Mouse (Mus musculus): ENCODE measurements around the gene Akt1s1. TPM values are rescaled to one million over a fixed set of nuclear protein-coding genes. Genes with fewer than 3 reads are reported as not detected.

Gene Akt1s1
- polyA plus RNA-seq, 1 experiment: 48.0 TPM

DNA sequence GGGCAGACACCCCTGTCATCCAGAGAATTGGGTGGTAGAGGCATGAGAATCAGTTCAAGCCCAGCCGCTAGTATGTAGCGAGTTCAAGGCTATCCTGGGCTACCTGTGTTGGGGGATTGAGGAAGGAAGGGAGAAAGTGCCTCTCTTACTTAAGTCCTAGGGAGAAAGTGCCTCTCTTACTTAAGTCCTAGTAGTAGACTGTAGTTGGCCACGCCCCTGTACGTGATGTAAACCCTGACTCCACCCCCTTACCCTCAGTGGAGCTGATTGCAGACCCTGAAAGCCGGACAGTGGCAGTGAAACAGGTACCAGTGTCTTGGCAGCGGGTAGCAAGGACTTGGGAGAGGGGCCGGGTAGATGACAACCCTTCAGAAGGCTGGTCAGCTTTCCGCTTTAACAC is 9.1 kb downstream of the Akt1s1 start:
- TF ChIP-seq CTCF (IDR thresholded peaks at IDR 0.05; ENCODE audit: control insufficient read depth, insufficient read depth, low read length): no peak
- no peak for TF ChIP-seq POLR2A (IDR thresholded peaks at IDR 0.05; ENCODE audit: borderline replicate concordance, control insufficient read depth, low read depth, low read length)
- 19% methylated on average over 8 of the region's 8 CpGs for WGBS
- peak overlapping the region; percentile 88; the same call in 1 of the 2 replicates for H3K27ac ChIP-seq (ENCODE audit: control insufficient read depth, insufficient read depth, low read depth, low read length, poor library complexity)
- peaks cover 4% of the 10 kb centered on the region; the same call in 1 of the 2 replicates for H3K4me1 ChIP-seq (ENCODE audit: control insufficient read depth, insufficient read depth, low read length)
- peak overlapping the region; percentile 64 for H3K4me3 ChIP-seq (replicated peaks; ENCODE audit: control insufficient read depth, low read depth, low read length)

DNA sequence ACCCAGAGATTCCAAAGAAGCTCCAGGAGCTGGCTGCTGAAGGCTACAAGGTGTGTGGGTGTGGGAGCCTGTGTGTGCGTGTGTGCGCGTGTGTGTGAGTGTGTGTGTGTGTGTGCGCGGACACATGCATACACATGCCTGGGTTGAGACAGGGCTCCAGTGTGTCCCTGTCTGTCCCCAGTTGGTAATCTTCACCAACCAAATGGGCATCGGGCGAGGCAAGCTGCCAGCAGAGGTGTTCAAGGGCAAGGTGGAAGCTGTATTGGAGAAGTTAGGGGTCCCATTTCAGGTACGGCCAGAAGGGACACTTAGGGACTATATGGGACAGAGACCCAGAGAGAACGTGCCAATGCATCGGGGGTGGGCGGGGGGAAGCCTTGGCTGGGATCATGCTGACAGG is 11.1 kb downstream of the Akt1s1 start:
- no peak overlapping the region for H3K27ac ChIP-seq (ENCODE audit: control insufficient read depth, insufficient read depth, low read depth, low read length, poor library complexity)
- peaks cover 4% of the 10 kb centered on the region; the same call in 1 of the 2 replicates for H3K4me1 ChIP-seq (ENCODE audit: control insufficient read depth, insufficient read depth, low read length)
- TF ChIP-seq CTCF (IDR thresholded peaks at IDR 0.05; ENCODE audit: control insufficient read depth, insufficient read depth, low read length) (no peak), POLR2A (IDR thresholded peaks at IDR 0.05; ENCODE audit: borderline replicate concordance, control insufficient read depth, low read depth, low read length) (no peak)
- H3K4me3 ChIP-seq (replicated peaks; ENCODE audit: control insufficient read depth, low read depth, low read length): no peak overlapping the region
- 87% methylated on average over 11 of the region's 11 CpGs for WGBS

DNA sequence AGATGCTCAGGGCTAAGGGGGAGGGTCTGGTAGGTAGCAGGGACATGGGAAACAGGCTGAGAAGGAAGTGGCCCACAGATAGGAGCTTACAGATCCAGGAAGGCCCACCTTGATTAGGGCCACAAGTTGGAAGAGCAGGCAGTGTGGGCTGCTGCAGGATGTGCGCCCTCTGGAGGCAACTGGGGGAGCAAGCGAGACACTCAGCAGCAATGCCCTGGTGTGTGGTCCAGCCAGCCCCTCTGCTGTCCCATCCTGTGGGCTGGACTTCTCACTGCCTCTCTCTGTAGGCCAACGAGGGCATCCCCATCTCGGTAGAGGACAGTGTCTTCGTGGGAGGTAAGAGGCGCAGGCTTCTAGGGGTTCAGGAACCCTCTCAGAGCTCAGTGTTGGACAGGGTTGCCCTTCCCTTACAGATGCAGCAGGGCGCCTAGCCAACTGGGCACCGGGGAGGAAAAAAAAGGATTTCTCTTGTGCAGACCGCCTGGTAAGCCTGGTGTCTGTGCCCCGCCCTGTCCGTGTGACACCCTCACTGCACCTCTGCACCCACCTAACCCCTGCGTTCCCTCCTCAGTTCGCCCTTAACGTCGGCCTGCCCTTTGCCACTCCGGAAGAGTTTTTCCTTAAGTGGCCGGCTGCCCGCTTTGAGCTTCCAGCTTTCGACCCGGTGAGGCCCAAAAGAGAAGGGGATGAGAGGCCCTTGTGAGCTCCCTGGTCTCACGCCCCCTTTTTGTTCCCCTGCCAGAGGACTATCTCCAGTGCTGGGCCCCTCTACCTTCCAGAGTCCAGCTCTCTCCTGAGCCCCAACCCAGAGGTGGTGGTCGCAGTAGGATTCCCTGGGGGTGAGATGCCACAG is 12.0 kb downstream of the Akt1s1 start:
- H3K27ac ChIP-seq (ENCODE audit: control insufficient read depth, insufficient read depth, low read depth, low read length, poor library complexity): no peak overlapping the region
- H3K4me3 ChIP-seq (replicated peaks; ENCODE audit: control insufficient read depth, low read depth, low read length): no peak overlapping the region
- peaks cover 2% of the 10 kb centered on the region; the same call in 1 of the 2 replicates for H3K4me1 ChIP-seq (ENCODE audit: control insufficient read depth, insufficient read depth, low read length)
- peak; percentile 48; the same call in 1 of the 2 replicates for TF ChIP-seq POLR2A (IDR thresholded peaks at IDR 0.05; ENCODE audit: borderline replicate concordance, control insufficient read depth, low read depth, low read length)
- peak; percentile 94 for TF ChIP-seq CTCF (IDR thresholded peaks at IDR 0.05; ENCODE audit: control insufficient read depth, insufficient read depth, low read length)
- 63% methylated on average over 22 of the region's 22 CpGs for WGBS

DNA sequence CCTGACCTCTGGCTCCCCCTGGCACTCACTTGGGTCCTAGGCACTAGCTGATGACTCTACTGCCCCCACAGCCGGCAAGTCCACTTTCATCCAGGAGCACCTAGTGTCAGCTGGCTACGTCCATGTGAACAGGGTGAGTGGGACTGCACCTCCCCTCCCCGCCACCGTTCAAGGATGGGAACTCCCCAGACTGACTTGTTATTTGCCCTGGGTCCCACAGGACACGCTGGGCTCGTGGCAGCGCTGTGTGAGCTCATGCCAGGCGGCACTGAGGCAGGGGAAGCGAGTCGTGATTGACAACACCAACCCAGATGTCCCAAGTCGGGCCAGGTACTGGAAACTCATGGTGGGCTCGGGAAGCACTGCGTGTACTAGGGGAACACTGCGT is 12.6 kb downstream of the Akt1s1 start:
- H3K4me1 ChIP-seq (ENCODE audit: control insufficient read depth, insufficient read depth, low read length): peaks cover 5% of the 10 kb centered on the region
- TF ChIP-seq CTCF (IDR thresholded peaks at IDR 0.05; ENCODE audit: control insufficient read depth, insufficient read depth, low read length) (0 out of 2 replicates have a peak, but pooled peaks have one; percentile 2), POLR2A (IDR thresholded peaks at IDR 0.05; ENCODE audit: borderline replicate concordance, control insufficient read depth, low read depth, low read length) (no peak; the same call in 1 of the 2 replicates)
- WGBS: 88% methylated on average over 14 of the region's 14 CpGs

DNA sequence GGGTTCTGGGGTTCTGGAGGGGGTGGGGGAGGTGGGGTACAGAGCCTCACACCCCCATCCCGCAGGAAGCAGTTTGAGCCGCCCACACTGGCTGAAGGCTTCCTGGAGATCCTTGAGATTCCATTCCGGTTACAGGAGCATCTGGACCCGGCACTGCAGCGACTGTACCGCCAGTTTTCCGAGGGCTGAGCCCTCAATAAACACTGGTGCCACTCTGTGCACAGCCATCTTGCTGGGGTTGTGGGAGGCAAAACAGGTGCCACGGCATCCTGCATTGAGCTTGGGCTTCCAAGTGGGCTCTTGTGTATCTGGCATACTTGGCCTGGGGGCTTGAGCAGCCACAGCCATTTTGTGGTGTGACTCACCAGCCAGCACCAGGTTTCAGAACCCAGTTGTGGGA is 13.6 kb downstream of the Akt1s1 start:
- H3K27ac ChIP-seq (ENCODE audit: control insufficient read depth, insufficient read depth, low read depth, low read length, poor library complexity): no peak overlapping the region
- H3K4me3 ChIP-seq (replicated peaks; ENCODE audit: control insufficient read depth, low read depth, low read length): no peak overlapping the region
- H3K4me1 ChIP-seq (ENCODE audit: control insufficient read depth, insufficient read depth, low read length): peaks cover 7% of the 10 kb centered on the region
- WGBS: 95% methylated on average over 8 of the region's 8 CpGs
- TF ChIP-seq POLR2A (IDR thresholded peaks at IDR 0.05; ENCODE audit: borderline replicate concordance, control insufficient read depth, low read depth, low read length): no peak
- TF ChIP-seq CTCF (IDR thresholded peaks at IDR 0.05; ENCODE audit: control insufficient read depth, insufficient read depth, low read length): no peak

More for the DNA sequence above, 12.6 kb downstream of the Akt1s1 start:
- Histone ChIP-seq H3K27ac (ENCODE audit: control insufficient read depth, insufficient read depth, low read depth, low read length, poor library complexity) (no peak overlapping the region), H3K4me3 (replicated peaks; ENCODE audit: control insufficient read depth, low read depth, low read length) (no peak overlapping the region)

DNA sequence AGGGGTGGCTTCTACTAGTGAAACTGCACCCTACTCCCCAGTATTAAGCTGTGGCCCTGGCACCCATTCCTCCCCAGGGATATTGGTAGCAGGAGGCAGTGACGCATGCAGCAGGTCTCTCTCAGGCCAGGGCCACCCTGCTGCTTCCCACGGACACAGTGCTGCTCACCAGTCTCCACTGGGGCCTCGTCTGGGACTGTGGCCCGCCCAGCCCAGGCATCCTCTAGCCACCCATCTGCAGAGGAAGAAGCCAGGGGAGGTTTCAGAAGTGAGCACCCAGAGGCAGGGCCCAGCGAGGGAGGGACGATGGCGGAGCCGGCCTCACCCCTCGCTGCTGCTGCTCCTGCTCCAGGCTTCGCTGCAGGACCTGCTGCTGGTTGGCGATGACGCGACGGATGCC is 14.4 kb downstream of the Akt1s1 start:
- Histone ChIP-seq H3K4me1 (ENCODE audit: control insufficient read depth, insufficient read depth, low read length) (peaks cover 7% of the 10 kb centered on the region), H3K4me3 (replicated peaks; ENCODE audit: control insufficient read depth, low read depth, low read length) (no peak overlapping the region), H3K27ac (ENCODE audit: control insufficient read depth, insufficient read depth, low read depth, low read length, poor library complexity) (no peak overlapping the region)
- WGBS: 87% methylated on average over 14 of the region's 14 CpGs
- no peak for TF ChIP-seq POLR2A (IDR thresholded peaks at IDR 0.05; ENCODE audit: borderline replicate concordance, control insufficient read depth, low read depth, low read length)
- no peak for TF ChIP-seq CTCF (IDR thresholded peaks at IDR 0.05; ENCODE audit: control insufficient read depth, insufficient read depth, low read length)

DNA sequence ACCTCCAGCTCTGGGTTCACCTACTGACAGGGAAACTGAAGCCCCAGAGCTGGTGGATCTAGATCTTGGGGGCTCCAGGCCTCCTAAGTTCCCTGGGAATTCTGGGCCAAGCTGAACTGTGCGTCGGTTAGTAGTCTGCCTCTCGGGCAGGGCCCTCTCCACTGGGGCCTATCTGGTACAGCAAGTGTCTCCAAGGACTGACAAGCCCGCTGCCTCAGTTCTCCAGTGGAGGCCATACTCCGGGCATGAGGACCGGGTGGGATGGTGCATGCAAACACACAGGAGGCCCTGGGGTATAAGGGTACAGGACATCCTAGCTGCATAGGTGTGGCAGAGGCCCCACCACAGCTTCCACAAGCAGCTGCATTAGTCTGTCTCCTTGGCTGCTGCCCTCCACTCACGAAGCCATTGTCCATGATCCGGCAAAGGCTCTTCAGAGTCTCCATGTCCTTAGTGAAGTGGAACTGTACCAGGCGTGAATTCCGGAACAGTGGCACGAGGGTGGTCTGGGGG is 15.2 kb downstream of the Akt1s1 start:
- TF ChIP-seq POLR2A (IDR thresholded peaks at IDR 0.05; ENCODE audit: borderline replicate concordance, control insufficient read depth, low read depth, low read length): no peak
- TF ChIP-seq CTCF (IDR thresholded peaks at IDR 0.05; ENCODE audit: control insufficient read depth, insufficient read depth, low read length): no peak
- Histone ChIP-seq H3K4me1 (ENCODE audit: control insufficient read depth, insufficient read depth, low read length) (peaks cover 7% of the 10 kb centered on the region), H3K27ac (ENCODE audit: control insufficient read depth, insufficient read depth, low read depth, low read length, poor library complexity) (no peak overlapping the region), H3K4me3 (replicated peaks; ENCODE audit: control insufficient read depth, low read depth, low read length) (no peak overlapping the region)
- 83% methylated on average over 11 of the region's 11 CpGs for WGBS

Data from bone marrow, adult 2 months (tissue).